Mouse (Mus musculus): ENCODE results near the gene Itgbl1. TPM values are rescaled to one million over a fixed set of nuclear protein-coding genes. Genes with fewer than 3 reads are reported as not detected.

Itgbl1 gene
- polyA plus RNA-seq, 1 experiment from 2014 or later, result 4.9 TPM

GRCm38 (mm10) chr14:123751017-123751416 lies 91.2 kb downstream of the Itgbl1 start:
- Histone ChIP-seq H3K9me3 (replicated peaks) (no peaks in the 10 kb centered on the region), H3K27ac (replicated peaks) (no peak overlapping the region), H3K9ac (no peak overlapping the region), H3K36me3 (no peaks in the 10 kb centered on the region), H3K27me3 (no peaks in the 10 kb centered on the region), H3K4me3 (replicated peaks) (no peak overlapping the region), H3K4me2 (replicated peaks) (no peak overlapping the region), H3K4me1 (no peaks in the 10 kb centered on the region)
- ATAC-seq (ENCODE audit: insufficient number of reproducible peaks, low FRiP score, low TSS enrichment, low read depth), result no peak
- WGBS, result 85% methylated on average over 1 of the region's 1 CpGs

- Histone ChIP-seq H3K4me1 (no peaks in the 10 kb centered on the region), H3K4me3 (replicated peaks) (no peak overlapping the region), H3K36me3 (no peaks in the 10 kb centered on the region), H3K27me3 (no peaks in the 10 kb centered on the region), H3K27ac (replicated peaks) (no peak overlapping the region), H3K4me2 (replicated peaks) (no peak overlapping the region), H3K9me3 (replicated peaks) (no peaks in the 10 kb centered on the region), H3K9ac (no peak overlapping the region)
- ATAC-seq (ENCODE audit: insufficient number of reproducible peaks, low FRiP score, low TSS enrichment, low read depth), result no peak
- whole genome bisulfite sequencing, result 58% methylated on average over 1 of the region's 1 CpGs
These were observed 99.8 kb downstream of the Itgbl1 start for GRCm38 (mm10) chr14:123759534-123759933.

GRCm38 (mm10) chr14:123760079-123760478 lies 100.3 kb downstream of the Itgbl1 start:
- ATAC-seq (ENCODE audit: insufficient number of reproducible peaks, low FRiP score, low TSS enrichment, low read depth), result no peak
- no peaks in the 10 kb centered on the region for H3K36me3 ChIP-seq
- H3K27ac ChIP-seq (replicated peaks), result no peak overlapping the region
- H3K4me3 ChIP-seq (replicated peaks), result no peak overlapping the region
- no peaks in the 10 kb centered on the region for H3K4me1 ChIP-seq
- no peak overlapping the region for H3K9ac ChIP-seq
- H3K27me3 ChIP-seq, result no peaks in the 10 kb centered on the region
- no peak overlapping the region for H3K4me2 ChIP-seq (replicated peaks)
- 85% methylated on average over 4 of the region's 4 CpGs for WGBS
- H3K9me3 ChIP-seq (replicated peaks), result no peaks in the 10 kb centered on the region

GRCm38 (mm10) chr14:123801744-123802143 lies 142.0 kb downstream of the Itgbl1 start:
- H3K4me2 ChIP-seq (replicated peaks), result no peak overlapping the region
- no peak overlapping the region for H3K9ac ChIP-seq
- H3K9me3 ChIP-seq (replicated peaks), result no peaks in the 10 kb centered on the region
- H3K4me3 ChIP-seq (replicated peaks), result no peak overlapping the region
- no peak overlapping the region for H3K27ac ChIP-seq (replicated peaks)
- H3K27me3 ChIP-seq, result no peaks in the 10 kb centered on the region
- no peaks in the 10 kb centered on the region for H3K4me1 ChIP-seq
- no peaks in the 10 kb centered on the region for H3K36me3 ChIP-seq
- ATAC-seq (ENCODE audit: insufficient number of reproducible peaks, low FRiP score, low TSS enrichment, low read depth), result no peak

- Histone ChIP-seq H3K36me3 (no peaks in the 10 kb centered on the region), H3K4me2 (replicated peaks) (no peak overlapping the region), H3K27me3 (no peaks in the 10 kb centered on the region), H3K27ac (replicated peaks) (no peak overlapping the region), H3K9me3 (replicated peaks) (no peaks in the 10 kb centered on the region), H3K9ac (no peak overlapping the region), H3K4me1 (no peaks in the 10 kb centered on the region), H3K4me3 (replicated peaks) (no peak overlapping the region)
- 69% methylated on average over 5 of the region's 5 CpGs for WGBS
- no peak for ATAC-seq (ENCODE audit: insufficient number of reproducible peaks, low FRiP score, low TSS enrichment, low read depth)
These were observed 177.9 kb downstream of the Itgbl1 start for GRCm38 (mm10) chr14:123837662-123838061.

GRCm38 (mm10) chr14:123843675-123844425 lies 184.1 kb downstream of the Itgbl1 start:
- no peaks in the 10 kb centered on the region for H3K4me1 ChIP-seq
- H3K9me3 ChIP-seq (replicated peaks), result no peaks in the 10 kb centered on the region
- H3K9ac ChIP-seq, result no peak overlapping the region
- 0 out of 2 replicates have a peak, but pooled peaks have one; percentile 57 for ATAC-seq (ENCODE audit: insufficient number of reproducible peaks, low FRiP score, low TSS enrichment, low read depth)
- no peak overlapping the region for H3K27ac ChIP-seq (replicated peaks)
- H3K4me3 ChIP-seq (replicated peaks), result no peak overlapping the region
- H3K27me3 ChIP-seq, result no peaks in the 10 kb centered on the region
- H3K36me3 ChIP-seq, result no peaks in the 10 kb centered on the region
- no peak overlapping the region for H3K4me2 ChIP-seq (replicated peaks)
- WGBS, result 63% methylated on average over 8 of the region's 8 CpGs

GRCm38 (mm10) chr14:123864531-123864930 lies 204.8 kb downstream of the Itgbl1 start:
- H3K4me3 ChIP-seq (replicated peaks), result no peak overlapping the region
- no peak overlapping the region for H3K9ac ChIP-seq
- no peak overlapping the region for H3K27ac ChIP-seq (replicated peaks)
- no peaks in the 10 kb centered on the region for H3K27me3 ChIP-seq
- no peaks in the 10 kb centered on the region for H3K9me3 ChIP-seq (replicated peaks)
- H3K36me3 ChIP-seq, result no peaks in the 10 kb centered on the region
- no peak for ATAC-seq (ENCODE audit: insufficient number of reproducible peaks, low FRiP score, low TSS enrichment, low read depth)
- no peak overlapping the region for H3K4me2 ChIP-seq (replicated peaks)
- H3K4me1 ChIP-seq, result no peaks in the 10 kb centered on the region
- WGBS, result 91% methylated on average over 1 of the region's 1 CpGs

- no peak for ATAC-seq (ENCODE audit: insufficient number of reproducible peaks, low FRiP score, low TSS enrichment, low read depth)
- H3K4me1 ChIP-seq, result no peaks in the 10 kb centered on the region
- H3K4me2 ChIP-seq (replicated peaks), result no peak overlapping the region
- H3K9me3 ChIP-seq (replicated peaks), result no peaks in the 10 kb centered on the region
- H3K27ac ChIP-seq (replicated peaks), result no peak overlapping the region
- no peaks in the 10 kb centered on the region for H3K27me3 ChIP-seq
- no peak overlapping the region for H3K4me3 ChIP-seq (replicated peaks)
- WGBS, result 37% methylated on average over 6 of the region's 6 CpGs
- no peaks in the 10 kb centered on the region for H3K36me3 ChIP-seq
- H3K9ac ChIP-seq, result no peak overlapping the region
These were observed 206.3 kb downstream of the Itgbl1 start for GRCm38 (mm10) chr14:123865779-123866726.

GRCm38 (mm10) chr14:123927903-123928302 lies 268.1 kb downstream of the Itgbl1 start:
- Histone ChIP-seq H3K4me1 (no peaks in the 10 kb centered on the region), H3K9ac (no peak overlapping the region), H3K27ac (replicated peaks) (no peak overlapping the region), H3K4me2 (replicated peaks) (no peak overlapping the region), H3K36me3 (no peaks in the 10 kb centered on the region), H3K9me3 (replicated peaks) (no peaks in the 10 kb centered on the region), H3K27me3 (no peaks in the 10 kb centered on the region), H3K4me3 (replicated peaks) (no peak overlapping the region)
- 88% methylated on average over 1 of the region's 1 CpGs for WGBS
- ATAC-seq (ENCODE audit: insufficient number of reproducible peaks, low FRiP score, low TSS enrichment, low read depth), result no peak

- Histone ChIP-seq H3K27me3 (no peaks in the 10 kb centered on the region), H3K27ac (replicated peaks) (no peak overlapping the region), H3K4me3 (replicated peaks) (no peak overlapping the region), H3K9ac (no peak overlapping the region), H3K36me3 (no peaks in the 10 kb centered on the region), H3K9me3 (replicated peaks) (no peaks in the 10 kb centered on the region), H3K4me2 (replicated peaks) (no peak overlapping the region), H3K4me1 (no peaks in the 10 kb centered on the region)
- WGBS, result 58% methylated on average over 2 of the region's 2 CpGs
- ATAC-seq (ENCODE audit: insufficient number of reproducible peaks, low FRiP score, low TSS enrichment, low read depth), result no peak
These were observed 306.8 kb downstream of the Itgbl1 start for GRCm38 (mm10) chr14:123966531-123966930.

- no peak for ATAC-seq (ENCODE audit: insufficient number of reproducible peaks, low FRiP score, low TSS enrichment, low read depth)
- Histone ChIP-seq H3K27ac (replicated peaks) (no peak overlapping the region), H3K9me3 (replicated peaks) (no peaks in the 10 kb centered on the region), H3K36me3 (no peaks in the 10 kb centered on the region), H3K4me3 (replicated peaks) (no peak overlapping the region), H3K9ac (no peak overlapping the region), H3K4me1 (no peaks in the 10 kb centered on the region), H3K27me3 (no peaks in the 10 kb centered on the region), H3K4me2 (replicated peaks) (no peak overlapping the region)
- 80% methylated on average over 6 of the region's 6 CpGs for WGBS
These were observed 308.2 kb downstream of the Itgbl1 start for GRCm38 (mm10) chr14:123967996-123968395.
